Mouse (Mus musculus) stomach, postnatal 0 days (tissue): ENCODE results near the gene Prss2.
A peak's percentile ranks its signal among the peaks of the same experiment; 100 is the strongest.

Experiments used
- CTCF ChIP-seq: IDR thresholded peaks from 2 replicates; pipeline ENCODE4 v1.5.1; 2016; ENCODE audit warnings: antibody characterized with exemption, low read depth, mild to moderate bottlenecking, moderate library complexity
- EP300 ChIP-seq: optimal IDR thresholded peaks from 2 replicates; pipeline ENCODE3; 2016; ENCODE audit warnings: antibody characterized with exemption

DNA sequence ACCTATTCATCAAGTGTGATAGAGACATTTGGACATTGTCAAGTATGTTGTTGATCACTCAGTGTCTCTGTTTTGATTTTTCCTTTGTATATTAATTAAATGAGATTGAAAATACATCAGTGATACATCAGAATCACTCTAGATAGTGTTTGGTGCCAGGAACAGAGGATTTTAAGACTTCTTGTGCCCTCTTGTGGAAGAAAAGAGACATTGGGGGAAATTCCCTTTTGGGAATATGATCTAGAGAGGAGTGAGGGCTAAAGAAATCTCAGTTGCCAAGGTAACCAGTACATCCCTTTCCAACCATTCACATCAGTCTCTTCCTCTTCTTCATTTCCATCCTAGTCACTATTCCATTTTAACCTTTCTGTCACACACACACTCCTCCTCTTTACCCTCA, 34.8 kb downstream of the Prss2 start:
- peak; percentile 74 for TF ChIP-seq CTCF
- no peak for TF ChIP-seq EP300
